Mouse (Mus musculus): Measurements from ENCODE around the gene Cap2.

GRCm38 (mm10) chr13:46525295-46526255 is 23.9 kb downstream of the Cap2 start:
- TF ChIP-seq CTCF (IDR thresholded peaks at IDR 0.05; ENCODE audit: borderline replicate concordance, extremely low read depth, insufficient read depth, insufficient read length), result no peak
- no peak for TF ChIP-seq POLR2A (IDR thresholded peaks at IDR 0.05; ENCODE audit: borderline replicate concordance, extremely low read depth, insufficient read depth, insufficient read length, poor library complexity, severe bottlenecking)
